Mouse (Mus musculus): ENCODE data around the gene Zgpat. TPM values are rescaled to one million over a fixed set of nuclear protein-coding genes. Genes with fewer than 3 reads are reported as not detected.
A peak's percentile ranks its signal among the peaks of the same experiment; 100 is the strongest.

The Zgpat gene
- polyA plus RNA-seq, 1 experiment from 2014 or later, result 78.5 TPM

- H3K27me3 ChIP-seq, result no peaks in the 10 kb centered on the region
Observed at GRCm38 (mm10) chr2:181365655-181366075, 937 bp downstream of the Zgpat start.

DNA sequence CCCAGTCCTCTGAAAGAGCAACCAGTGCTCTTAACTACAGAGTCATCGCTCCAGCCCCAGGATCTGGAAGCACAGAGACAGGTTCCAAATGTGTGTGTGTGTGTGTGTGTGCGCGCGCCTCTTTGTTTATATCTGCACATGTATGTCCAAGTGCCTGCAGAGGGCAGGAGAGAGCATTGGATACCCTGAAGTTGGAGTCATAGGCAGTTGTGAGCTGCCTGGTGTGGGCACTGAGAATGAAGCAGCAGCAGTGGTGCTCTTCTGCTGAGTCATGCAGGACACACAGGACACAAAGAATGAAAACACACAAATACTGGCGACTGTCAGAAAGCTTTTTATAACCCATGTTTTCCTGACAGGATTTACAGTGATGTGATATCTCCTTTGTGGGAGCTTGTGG, 5.3 kb downstream of the Zgpat start:
- Histone ChIP-seq H3K9me3 (no peaks in the 10 kb centered on the region), H3K27ac (no peak overlapping the region), H3K4me1 (replicated peaks) (peaks cover 40% of the 10 kb centered on the region), H3K4me3 (replicated peaks) (no peak overlapping the region), H3K27me3 (no peaks in the 10 kb centered on the region), H3K36me3 (peaks cover 26% of the 10 kb centered on the region), H3K9ac (replicated peaks) (no peak overlapping the region), H3K4me2 (replicated peaks) (no peak overlapping the region)
- ATAC-seq, result no peak
- 99% methylated on average over 5 of the region's 5 CpGs for WGBS

More at GRCm38 (mm10) chr2:181365655-181366075, 937 bp downstream of the Zgpat start:
- peak; percentile 82 for ATAC-seq
- H3K9me3 ChIP-seq, result no peaks in the 10 kb centered on the region
- H3K27ac ChIP-seq, result peak overlapping the region; percentile 85
- 0% methylated on average over 20 of the region's 20 CpGs for WGBS
- peak overlapping the region; percentile 95 for H3K4me3 ChIP-seq (replicated peaks)
- H3K36me3 ChIP-seq, result peaks cover 41% of the 10 kb centered on the region
- H3K4me1 ChIP-seq (replicated peaks), result peaks cover 48% of the 10 kb centered on the region
- peak overlapping the region; percentile 98 for H3K4me2 ChIP-seq (replicated peaks)
- H3K9ac ChIP-seq (replicated peaks), result peak overlapping the region; percentile 95

- peaks cover 39% of the 10 kb centered on the region for H3K36me3 ChIP-seq
- ATAC-seq, result no peak
- no peaks in the 10 kb centered on the region for H3K4me1 ChIP-seq (replicated peaks)
- no peak overlapping the region for H3K4me2 ChIP-seq (replicated peaks)
- H3K9me3 ChIP-seq, result no peaks in the 10 kb centered on the region
- no peak overlapping the region for H3K4me3 ChIP-seq (replicated peaks)
- no peak overlapping the region for H3K27ac ChIP-seq
- no peaks in the 10 kb centered on the region for H3K27me3 ChIP-seq
- WGBS, result 92% methylated on average over 2 of the region's 2 CpGs
- no peak overlapping the region for H3K9ac ChIP-seq (replicated peaks)
Observed at GRCm38 (mm10) chr2:181375787-181376186, 11.1 kb downstream of the Zgpat start.

DNA sequence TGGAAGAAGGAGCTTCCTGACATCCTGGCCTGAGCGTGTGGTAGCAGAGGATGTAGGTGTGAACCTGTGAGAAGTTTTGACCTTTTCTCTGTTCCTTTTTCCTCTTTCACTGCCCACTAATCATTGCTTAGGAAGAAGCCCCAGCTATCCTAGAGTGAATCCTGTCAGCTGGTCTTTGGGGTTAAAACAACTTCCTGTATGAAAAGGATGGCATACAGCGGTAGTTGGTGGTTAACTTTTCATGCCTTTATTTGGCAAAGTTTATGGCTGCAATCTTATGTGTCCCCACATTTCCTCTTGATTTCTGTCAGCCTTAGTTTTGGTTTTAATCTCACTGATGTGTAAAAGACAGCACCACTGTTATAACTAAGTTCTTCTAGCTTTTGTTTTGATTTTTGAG, 12.5 kb downstream of the Zgpat start:
- WGBS, result 91% methylated on average over 2 of the region's 2 CpGs

DNA sequence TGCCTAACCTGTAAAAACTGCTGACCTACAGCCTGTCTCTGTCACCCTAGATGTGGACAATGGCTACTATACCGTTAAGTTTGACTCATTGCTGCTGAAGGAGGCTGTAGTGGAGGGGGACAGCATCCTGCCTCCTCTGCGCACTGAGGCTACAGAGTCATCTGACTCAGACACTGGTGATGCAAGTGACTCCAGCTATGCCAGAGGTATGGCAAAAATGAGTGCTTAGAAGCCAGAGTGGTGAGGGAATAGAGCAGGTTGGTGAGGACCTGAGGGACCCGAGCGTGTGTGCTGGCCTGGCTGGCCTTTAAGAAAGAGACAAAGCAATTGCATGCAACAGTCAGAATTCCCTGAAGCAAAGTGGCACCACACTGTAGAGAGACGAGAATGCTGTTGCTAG, 14.0 kb downstream of the Zgpat start:
- Histone ChIP-seq H3K27me3 (no peaks in the 10 kb centered on the region), H3K9ac (replicated peaks) (no peak overlapping the region), H3K4me1 (replicated peaks) (no peaks in the 10 kb centered on the region), H3K9me3 (no peaks in the 10 kb centered on the region), H3K4me3 (replicated peaks) (no peak overlapping the region), H3K27ac (no peak overlapping the region), H3K4me2 (replicated peaks) (no peak overlapping the region), H3K36me3 (peaks cover 59% of the 10 kb centered on the region)
- no peak for ATAC-seq
- WGBS, result 96% methylated on average over 5 of the region's 5 CpGs

More for the DNA sequence above, 12.5 kb downstream of the Zgpat start:
- H3K4me2 ChIP-seq (replicated peaks), result no peak overlapping the region
- ATAC-seq, result no peak
- no peaks in the 10 kb centered on the region for H3K27me3 ChIP-seq
- no peak overlapping the region for H3K4me3 ChIP-seq (replicated peaks)
- H3K36me3 ChIP-seq, result peaks cover 44% of the 10 kb centered on the region
- H3K4me1 ChIP-seq (replicated peaks), result no peaks in the 10 kb centered on the region
- H3K27ac ChIP-seq, result no peak overlapping the region
- no peaks in the 10 kb centered on the region for H3K9me3 ChIP-seq
- no peak overlapping the region for H3K9ac ChIP-seq (replicated peaks)

DNA sequence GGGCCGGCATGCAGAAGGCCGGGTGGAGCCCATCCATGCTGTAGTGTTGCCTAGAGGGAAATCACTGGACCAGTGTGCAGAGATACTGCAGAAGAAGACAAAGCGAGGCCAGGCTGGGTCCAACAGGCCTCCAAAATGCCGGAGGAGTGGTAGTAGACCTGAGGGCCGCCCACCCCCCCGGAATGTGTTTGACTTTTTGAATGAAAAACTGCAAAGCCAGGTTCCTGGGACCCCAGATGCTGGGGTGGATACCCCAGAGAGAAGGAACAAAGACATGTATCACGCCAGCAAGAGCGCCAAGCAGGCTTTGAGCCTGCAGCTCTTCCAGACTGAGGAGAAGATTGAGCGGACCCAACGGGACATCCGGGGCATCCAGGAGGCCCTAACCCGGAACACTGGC, 15.1 kb downstream of the Zgpat start, which contains the start of gene Lime1:
TSS of gene Lime1 (plus strand) at position 301 of the 400 bp plus-strand sequence.
- ATAC-seq, result no peak
- H3K36me3 ChIP-seq, result peaks cover 70% of the 10 kb centered on the region
- 96% methylated on average over 12 of the region's 12 CpGs for WGBS
- H3K4me2 ChIP-seq (replicated peaks), result no peak within 1 kb of the TSS
- no peak within 1 kb of the TSS for H3K9ac ChIP-seq (replicated peaks)
- no peaks in the 10 kb centered on the region for H3K27me3 ChIP-seq
- no peaks in the 10 kb centered on the region for H3K9me3 ChIP-seq
- H3K4me1 ChIP-seq (replicated peaks), result no peaks in the 10 kb centered on the region
- no peak within 1 kb of the TSS for H3K27ac ChIP-seq
- no peak within 1 kb of the TSS for H3K4me3 ChIP-seq (replicated peaks)

- Histone ChIP-seq H3K27ac (no peak overlapping the region), H3K4me1 (replicated peaks) (no peaks in the 10 kb centered on the region), H3K4me3 (replicated peaks) (no peak overlapping the region), H3K4me2 (replicated peaks) (no peak overlapping the region), H3K9ac (replicated peaks) (no peak overlapping the region), H3K9me3 (no peaks in the 10 kb centered on the region), H3K27me3 (no peaks in the 10 kb centered on the region), H3K36me3 (peaks cover 73% of the 10 kb centered on the region)
- WGBS, result 76% methylated on average over 5 of the region's 5 CpGs
- ATAC-seq, result no peak
Observed at GRCm38 (mm10) chr2:181380251-181380650, 15.5 kb downstream of the Zgpat start.

GRCm38 (mm10) chr2:181381107-181381506, 16.4 kb downstream of the Zgpat start:
- Histone ChIP-seq H3K9ac (replicated peaks) (no peak overlapping the region), H3K9me3 (no peaks in the 10 kb centered on the region), H3K4me1 (replicated peaks) (no peaks in the 10 kb centered on the region), H3K4me2 (replicated peaks) (no peak overlapping the region), H3K36me3 (peaks cover 80% of the 10 kb centered on the region), H3K27ac (no peak overlapping the region), H3K27me3 (no peaks in the 10 kb centered on the region), H3K4me3 (replicated peaks) (no peak overlapping the region)
- WGBS, result 94% methylated on average over 5 of the region's 5 CpGs
- ATAC-seq, result no peak

DNA sequence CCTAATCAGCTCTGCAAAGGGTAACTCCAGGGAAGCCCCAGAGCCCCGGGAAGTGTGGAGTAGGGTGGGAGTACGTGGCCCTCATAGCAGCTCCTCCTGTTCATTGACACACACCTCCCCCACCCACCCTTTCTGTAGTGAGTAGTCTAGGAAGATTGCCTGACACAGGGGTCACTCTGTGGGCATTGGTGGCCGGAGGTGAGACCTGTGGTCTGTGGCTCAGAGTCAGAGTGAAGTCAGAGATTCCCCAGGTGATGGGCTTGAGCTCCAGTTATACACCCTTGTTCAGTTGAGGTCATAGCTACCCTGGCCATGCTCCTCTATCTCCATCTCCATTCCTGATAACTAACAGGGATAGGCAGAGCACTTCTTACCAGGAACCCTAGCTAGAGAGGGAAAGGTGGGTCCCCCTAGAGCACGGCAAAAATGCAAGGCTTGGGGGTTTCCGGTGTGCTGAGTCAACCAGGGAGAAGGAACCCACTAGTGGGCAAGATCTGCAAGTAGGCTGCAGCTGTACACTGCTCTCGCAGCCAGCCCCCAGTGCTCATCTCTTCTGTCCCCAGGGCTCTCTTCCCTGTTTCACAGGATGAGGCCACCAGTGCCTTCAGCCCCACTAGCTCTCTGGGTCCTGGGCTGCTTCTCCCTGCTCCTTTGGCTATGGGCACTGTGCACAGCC, 17.0 kb downstream of the Zgpat start:
- peaks cover 87% of the 10 kb centered on the region for H3K36me3 ChIP-seq

DNA sequence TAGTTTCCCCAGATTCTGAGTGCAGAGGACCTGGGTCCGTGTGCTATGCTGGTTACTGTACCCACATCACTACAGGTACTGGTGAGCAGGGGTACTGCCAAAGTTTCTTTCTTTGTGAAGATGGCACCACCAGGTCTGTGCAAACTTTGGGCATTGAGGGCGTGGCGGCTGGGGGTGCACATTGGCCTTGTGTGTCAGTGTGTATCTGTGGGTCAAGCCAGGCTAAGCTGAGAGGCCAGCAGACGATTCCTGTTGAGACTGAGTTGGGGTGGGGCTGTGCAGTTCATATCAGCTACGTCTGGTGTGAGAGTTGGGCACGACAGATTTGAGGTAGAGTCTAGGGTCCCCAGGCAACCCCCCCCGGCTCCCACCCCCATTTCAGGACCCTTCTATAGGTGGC, 19.7 kb downstream of the Zgpat start:
- Histone ChIP-seq H3K36me3 (peaks cover 80% of the 10 kb centered on the region), H3K4me1 (replicated peaks) (no peaks in the 10 kb centered on the region), H3K4me2 (replicated peaks) (no peak overlapping the region), H3K4me3 (replicated peaks) (no peak overlapping the region), H3K27ac (no peak overlapping the region), H3K27me3 (no peaks in the 10 kb centered on the region), H3K9me3 (no peaks in the 10 kb centered on the region), H3K9ac (replicated peaks) (no peak overlapping the region)
- 93% methylated on average over 7 of the region's 7 CpGs for WGBS
- no peak for ATAC-seq

More for the DNA sequence above, 17.0 kb downstream of the Zgpat start:
- H3K9me3 ChIP-seq, result no peaks in the 10 kb centered on the region
- H3K4me3 ChIP-seq (replicated peaks), result no peak overlapping the region
- no peak overlapping the region for H3K27ac ChIP-seq
- no peaks in the 10 kb centered on the region for H3K27me3 ChIP-seq
- H3K9ac ChIP-seq (replicated peaks), result no peak overlapping the region
- WGBS, result 97% methylated on average over 6 of the region's 6 CpGs
- no peak overlapping the region for H3K4me2 ChIP-seq (replicated peaks)
- ATAC-seq, result no peak
- no peaks in the 10 kb centered on the region for H3K4me1 ChIP-seq (replicated peaks)

DNA sequence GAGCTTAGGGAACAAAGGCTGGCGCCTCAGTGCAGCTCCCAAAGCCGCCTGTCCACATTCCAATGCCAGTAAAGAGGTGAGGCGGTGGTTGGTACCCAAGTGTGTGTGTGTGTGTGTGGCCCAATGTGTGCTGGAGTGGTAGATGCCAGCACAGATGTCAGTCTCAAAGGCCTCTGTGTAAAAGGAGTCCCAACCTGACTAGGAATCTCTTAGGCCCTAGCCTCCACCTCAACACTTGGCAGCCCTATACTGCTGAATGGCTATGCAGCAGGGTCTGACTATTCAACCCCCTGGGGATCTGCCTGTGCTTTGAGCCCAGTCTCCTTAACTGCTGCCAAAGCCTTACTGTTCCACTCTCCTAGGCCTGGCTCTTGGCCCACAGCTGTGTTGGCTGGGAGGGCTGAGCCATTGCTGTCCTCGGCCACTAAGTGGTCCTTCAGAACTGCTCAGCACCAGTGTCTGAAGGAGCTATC, 20.2 kb downstream of the Zgpat start:
- Histone ChIP-seq H3K4me2 (replicated peaks) (no peak overlapping the region), H3K9ac (replicated peaks) (no peak overlapping the region), H3K36me3 (peaks cover 80% of the 10 kb centered on the region), H3K4me3 (replicated peaks) (no peak overlapping the region), H3K27me3 (no peaks in the 10 kb centered on the region), H3K27ac (no peak overlapping the region), H3K9me3 (no peaks in the 10 kb centered on the region), H3K4me1 (replicated peaks) (no peaks in the 10 kb centered on the region)
- 84% methylated on average over 4 of the region's 4 CpGs for WGBS
- ATAC-seq, result peak; percentile 26

DNA sequence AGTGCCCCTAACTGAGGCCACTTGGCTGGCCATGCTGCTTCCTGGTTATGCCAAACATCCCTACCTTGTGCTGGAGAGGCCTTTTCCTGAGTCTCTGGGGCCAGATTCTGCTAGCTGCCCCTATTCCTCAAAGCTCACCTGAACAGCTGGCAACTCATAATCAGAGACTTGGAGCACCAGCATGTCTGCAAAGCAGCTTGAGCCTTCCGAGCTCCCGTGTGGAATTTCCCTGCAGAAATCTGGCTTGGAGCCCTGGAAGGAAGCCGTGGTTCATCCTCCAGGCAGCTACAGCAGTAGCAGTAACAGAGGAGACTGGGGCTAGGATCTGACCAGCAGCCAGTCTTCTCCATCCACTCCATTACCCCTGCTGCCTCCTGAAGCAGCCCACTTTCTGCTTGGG, 21.2 kb downstream of the Zgpat start:
- Histone ChIP-seq H3K36me3 (peaks cover 79% of the 10 kb centered on the region), H3K9ac (replicated peaks) (no peak overlapping the region), H3K4me3 (replicated peaks) (no peak overlapping the region), H3K27me3 (no peaks in the 10 kb centered on the region), H3K4me1 (replicated peaks) (no peaks in the 10 kb centered on the region), H3K4me2 (replicated peaks) (no peak overlapping the region), H3K27ac (no peak overlapping the region), H3K9me3 (no peaks in the 10 kb centered on the region)
- 84% methylated on average over 3 of the region's 3 CpGs for WGBS
- ATAC-seq, result no peak
